Mouse (Mus musculus) forelimb bud, embryonic 11.5 days (tissue): ENCODE data around the gene Sulf2.

Experiments
- DNase-seq: peaks from one replicate; pipeline ENCODE4 v3.0.0-alpha.2; 2012; ENCODE audit warnings: low read depth, low spot score

Sulf2 gene

DNA sequence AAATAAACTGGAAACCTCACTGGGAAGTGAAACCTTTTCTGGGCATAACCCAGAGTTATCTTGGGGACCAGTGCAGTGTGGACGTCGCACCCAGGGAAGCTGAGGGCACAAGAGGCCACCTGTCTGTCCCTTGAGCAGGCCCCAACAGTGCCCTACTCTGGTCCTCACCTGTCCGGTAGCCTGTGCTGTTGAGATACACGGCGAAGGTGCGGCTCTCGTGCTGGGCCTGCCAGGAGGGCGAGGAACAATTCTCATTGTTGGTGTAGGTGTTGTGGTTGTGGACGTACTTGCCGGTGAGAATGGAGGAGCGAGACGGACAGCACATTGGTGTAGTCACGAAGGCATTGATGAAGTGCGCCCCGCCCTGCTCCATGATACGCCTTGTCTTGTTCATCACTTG lies 38.8 kb downstream of the Sulf2 start:
- DNase-seq: no peak

DNA sequence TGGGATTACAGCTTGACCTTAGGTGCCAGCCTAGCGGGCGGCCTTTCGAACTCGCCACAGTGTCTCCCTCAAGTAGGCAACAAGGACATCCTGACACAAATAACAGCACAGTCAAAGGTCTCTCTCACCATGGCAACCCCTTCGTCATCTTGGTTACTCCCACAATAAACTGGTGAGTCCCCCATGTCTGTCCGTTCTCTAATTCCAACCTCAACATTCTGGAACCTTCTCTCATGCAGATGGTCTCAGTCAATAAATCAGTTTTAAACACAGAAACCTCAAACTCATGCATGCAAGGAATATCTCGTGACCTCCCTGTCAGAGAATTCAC lies 39.2 kb downstream of the Sulf2 start:
- no peak for DNase-seq

DNA sequence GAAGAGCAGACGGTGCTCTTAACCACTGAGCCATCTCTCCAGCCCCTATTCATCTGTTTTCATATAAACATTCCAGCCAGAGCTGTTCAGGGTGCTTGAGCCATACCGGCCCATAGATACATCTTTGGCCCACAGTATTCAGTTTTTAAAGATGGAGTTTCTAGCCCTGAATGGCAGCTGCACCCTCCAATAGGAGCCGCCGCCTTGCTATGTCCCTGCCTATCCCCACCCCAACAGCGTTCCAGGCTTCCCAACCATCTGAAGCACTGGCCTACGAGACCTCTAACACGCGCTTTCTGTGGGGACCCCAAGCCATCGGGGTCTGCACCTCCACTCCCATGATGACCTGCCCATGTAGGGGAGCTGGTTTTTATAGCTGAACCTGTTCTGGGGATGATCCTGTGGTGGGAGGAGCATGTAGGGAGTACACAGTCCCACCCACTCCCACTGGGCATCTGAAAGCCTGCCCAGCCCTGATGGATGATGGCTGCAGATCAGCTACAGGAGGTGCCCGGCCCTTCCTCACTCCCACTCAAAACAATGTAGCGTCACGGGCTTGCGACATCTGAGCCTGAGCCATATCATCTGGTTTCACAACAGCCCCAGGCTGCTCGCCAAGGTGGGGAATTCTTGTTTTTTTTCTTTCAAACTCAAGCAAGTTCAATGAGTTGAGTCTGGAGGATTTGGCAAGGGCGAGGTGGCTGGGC lies 39.7 kb downstream of the Sulf2 start:
- no peak for DNase-seq

GRCm38 (mm10) chr2:166112986-166113385 lies 42.5 kb downstream of the Sulf2 start:
- no peak for DNase-seq

GRCm38 (mm10) chr2:166111831-166112250 lies 43.6 kb downstream of the Sulf2 start:
- no peak for DNase-seq

GRCm38 (mm10) chr2:166111238-166111637 lies 44.2 kb downstream of the Sulf2 start:
- no peak for DNase-seq

- DNase-seq: no peak
Observed at GRCm38 (mm10) chr2:166110764-166111163, 44.7 kb downstream of the Sulf2 start.

- peak; percentile 92 for DNase-seq
Observed at GRCm38 (mm10) chr2:166108326-166108725, 47.1 kb downstream of the Sulf2 start.

GRCm38 (mm10) chr2:166107911-166108310 lies 47.6 kb downstream of the Sulf2 start:
- DNase-seq: no peak

DNA sequence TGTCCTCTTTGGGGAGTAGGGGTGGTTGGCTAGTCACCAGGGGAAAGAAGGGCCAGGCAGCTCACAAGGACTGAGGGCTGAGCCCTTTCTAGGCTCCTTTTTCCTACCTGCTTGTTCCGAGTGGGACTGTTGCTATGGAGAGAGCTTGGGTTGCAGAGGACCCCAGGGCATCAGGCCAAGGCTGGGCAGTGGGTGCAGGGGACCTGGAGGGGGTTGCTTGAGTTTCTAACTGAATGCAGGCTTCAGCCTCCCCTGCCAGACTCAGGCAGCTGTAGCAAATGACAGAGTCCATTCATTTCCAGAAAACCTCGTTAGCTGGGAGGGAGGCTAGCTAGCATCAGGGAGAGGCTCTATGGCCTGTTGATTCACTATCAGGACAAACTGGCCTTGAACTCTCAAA lies 48.8 kb downstream of the Sulf2 start:
- no peak for DNase-seq

GRCm38 (mm10) chr2:166105911-166106310 lies 49.6 kb downstream of the Sulf2 start:
- no peak for DNase-seq

GRCm38 (mm10) chr2:166102893-166103292 lies 52.6 kb downstream of the Sulf2 start:
- no peak for DNase-seq

DNA sequence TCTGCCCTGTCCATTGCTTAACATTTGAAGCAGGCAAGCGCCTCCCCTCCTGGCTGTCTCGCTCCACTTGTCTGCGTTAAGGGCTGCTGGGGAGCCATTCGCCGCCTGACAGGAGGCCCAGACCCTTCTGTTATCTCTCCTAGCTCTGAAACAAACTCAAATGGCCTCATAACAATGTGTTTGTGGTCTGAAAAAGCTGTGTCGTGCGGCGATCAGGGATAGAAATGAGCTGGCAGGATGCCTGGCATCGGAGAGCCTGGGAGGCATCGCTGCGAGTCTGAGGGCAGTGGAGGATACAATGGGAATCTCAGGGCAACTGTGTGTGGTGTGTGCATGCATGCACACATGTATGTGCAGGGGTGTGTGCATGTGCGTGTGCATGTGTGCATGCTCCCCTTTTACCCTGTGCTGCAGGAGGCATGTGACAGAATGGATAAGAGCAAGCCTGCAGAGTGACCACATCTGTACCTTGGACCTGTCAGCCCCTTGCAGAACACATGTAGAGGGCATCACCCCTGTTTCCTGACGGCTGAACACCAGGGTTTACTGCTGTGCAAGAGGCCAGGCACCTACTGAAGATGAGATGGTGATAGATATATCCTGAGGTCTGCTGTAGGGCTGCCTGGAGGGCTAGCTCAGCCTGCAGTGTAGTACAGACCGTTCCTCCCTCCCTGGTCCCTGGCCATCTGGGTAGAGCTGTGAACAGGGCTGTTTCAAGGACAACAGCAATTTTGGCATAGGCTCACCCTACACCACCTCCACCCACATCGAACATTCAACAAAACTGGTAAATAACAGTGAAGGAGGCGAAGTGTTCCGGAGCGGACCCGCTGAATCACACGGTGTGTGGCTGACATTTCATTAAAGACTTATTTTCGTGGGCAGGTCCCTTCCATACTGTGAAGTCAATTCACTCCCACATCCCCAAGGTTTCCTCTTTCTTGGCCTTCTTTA lies 54.9 kb downstream of the Sulf2 start:
- no peak for DNase-seq

- no peak for DNase-seq
Observed at GRCm38 (mm10) chr2:166098292-166098933, 57.0 kb downstream of the Sulf2 start.

- DNase-seq: peak; percentile 60
Observed at GRCm38 (mm10) chr2:166097443-166098291, 57.8 kb downstream of the Sulf2 start.

GRCm38 (mm10) chr2:166096834-166097233 lies 58.6 kb downstream of the Sulf2 start:
- DNase-seq: no peak

DNA sequence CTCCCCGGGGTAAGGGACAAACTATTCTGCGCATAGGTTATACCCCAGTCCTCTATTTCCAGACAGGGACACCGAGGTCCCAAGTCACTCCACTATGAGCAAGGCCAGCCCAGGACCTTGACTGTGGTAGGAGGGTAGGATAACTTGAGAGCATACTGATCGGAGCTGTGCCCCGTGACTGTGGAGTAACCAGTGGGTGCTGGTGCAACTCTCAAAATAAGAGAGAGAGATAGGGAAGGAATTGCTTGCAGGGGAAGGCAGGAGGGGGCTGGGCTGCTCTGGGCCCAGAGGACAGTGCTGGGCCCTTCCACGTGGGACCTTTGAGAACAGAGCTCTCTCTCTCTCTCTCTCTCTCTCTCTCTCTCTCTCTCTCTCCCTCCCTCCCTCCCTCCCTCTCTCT lies 59.2 kb downstream of the Sulf2 start:
- no peak for DNase-seq

DNA sequence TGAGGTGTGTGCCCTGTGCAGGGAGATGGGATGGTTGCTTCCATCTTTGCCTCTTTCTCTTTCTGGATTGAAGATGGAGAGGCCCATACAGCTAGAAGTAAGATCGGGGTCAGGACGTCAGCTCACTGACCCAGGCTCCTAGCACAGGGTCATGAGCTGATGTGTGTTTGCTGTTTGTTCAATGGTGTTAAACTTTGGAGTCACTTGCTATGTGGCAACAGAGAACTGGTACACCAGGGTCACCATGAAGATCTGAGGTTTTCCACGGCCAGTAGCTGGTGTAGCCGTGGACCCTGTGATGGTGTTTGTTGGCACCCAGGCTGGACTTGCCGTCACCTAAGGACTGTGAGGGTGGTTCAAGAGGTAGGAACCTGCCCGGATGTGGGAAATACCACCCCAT lies 63.1 kb downstream of the Sulf2 start:
- no peak for DNase-seq

- DNase-seq: no peak
Observed at GRCm38 (mm10) chr2:166091599-166091998, 63.9 kb downstream of the Sulf2 start.

DNA sequence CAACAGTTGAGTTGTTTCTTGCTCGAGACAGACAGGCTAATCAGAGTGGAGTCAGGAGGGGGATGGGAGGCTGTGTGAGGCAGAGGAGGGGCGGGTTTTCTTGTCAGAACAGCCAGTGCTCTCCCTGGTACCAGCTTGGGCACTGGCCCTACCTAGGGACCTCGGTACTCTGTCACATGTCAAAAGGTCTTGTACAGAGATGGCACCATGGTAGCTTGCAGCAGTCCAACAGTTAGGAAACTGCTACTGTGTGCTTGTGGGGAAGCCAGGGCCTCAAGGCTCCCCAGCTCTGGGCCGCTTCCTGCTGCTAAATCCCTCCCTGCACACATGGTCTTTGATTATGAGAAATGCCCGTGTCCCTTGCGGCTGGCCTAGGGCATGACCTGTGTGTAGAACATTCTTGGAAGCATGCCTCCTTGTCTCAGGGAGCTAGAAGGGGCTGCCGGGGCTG lies 65.3 kb downstream of the Sulf2 start:
- DNase-seq: no peak

DNA sequence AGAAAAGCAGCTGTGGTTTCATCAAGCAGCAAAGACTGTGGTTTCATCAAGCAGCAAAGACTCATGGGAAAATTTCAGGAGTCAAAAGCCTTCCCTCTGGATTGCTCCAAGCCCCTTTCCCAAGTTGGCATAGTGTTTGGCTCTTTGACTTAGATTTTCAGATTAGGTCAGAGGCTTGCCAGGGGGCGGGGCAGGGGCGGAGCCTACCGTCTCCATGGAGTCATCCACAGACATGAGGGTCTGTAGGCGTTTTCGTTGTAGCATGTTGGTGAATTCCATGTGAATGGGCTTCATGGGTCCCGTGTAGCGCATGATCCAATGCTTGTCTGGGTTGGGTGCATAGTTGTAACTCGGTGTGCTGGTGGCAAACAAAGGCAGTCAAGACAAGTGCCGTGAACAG lies 66.5 kb downstream of the Sulf2 start:
- DNase-seq: no peak
